Mouse (Mus musculus): ENCODE measurements around the gene Itgae. TPM values are rescaled to one million over a fixed set of nuclear protein-coding genes. Genes with fewer than 3 reads are reported as not detected.
A peak's percentile ranks its signal among the peaks of the same experiment; 100 is the strongest.

Itgae gene
- polyA plus RNA-seq, 1 experiment, result 24.6 TPM

- WGBS, result 72% methylated on average over 6 of the region's 6 CpGs
- peaks cover 17% of the 10 kb centered on the region for H3K4me1 ChIP-seq (replicated peaks; ENCODE audit: control insufficient read depth, insufficient read depth, low read length)
- H3K27me3 ChIP-seq (ENCODE audit: control insufficient read depth, insufficient read depth, low read length), result no peaks in the 10 kb centered on the region
- TF ChIP-seq POLR2A (IDR thresholded peaks at IDR 0.05; ENCODE audit: control insufficient read depth, extremely low read depth, insufficient read depth, low read length, poor library complexity), result no peak
- TF ChIP-seq CTCF (IDR thresholded peaks at IDR 0.05; ENCODE audit: borderline replicate concordance, control insufficient read depth, extremely low read depth, insufficient read depth, low read length, poor library complexity), result no peak
- H3K4me3 ChIP-seq (ENCODE audit: control insufficient read depth, insufficient read depth, low read length), result no peak overlapping the region
- H3K27ac ChIP-seq (ENCODE audit: control insufficient read depth, insufficient read depth, low read length), result no peak overlapping the region
- H3K36me3 ChIP-seq (ENCODE audit: control insufficient read depth, insufficient read depth, low read length), result no peaks in the 10 kb centered on the region
- DNase-seq, result no peak
Measured at GRCm38 (mm10) chr11:73087700-73088480, 2.5 kb upstream of the Itgae start.

- Histone ChIP-seq H3K4me1 (replicated peaks; ENCODE audit: control insufficient read depth, insufficient read depth, low read length) (peaks cover 32% of the 10 kb centered on the region), H3K27me3 (ENCODE audit: control insufficient read depth, insufficient read depth, low read length) (no peaks in the 10 kb centered on the region), H3K36me3 (ENCODE audit: control insufficient read depth, insufficient read depth, low read length) (no peaks in the 10 kb centered on the region), H3K4me3 (ENCODE audit: control insufficient read depth, insufficient read depth, low read length) (peak overlapping the region; percentile 17), H3K27ac (ENCODE audit: control insufficient read depth, insufficient read depth, low read length) (peak overlapping the region; percentile 41; the same call in 1 of the 2 replicates)
- no peak for TF ChIP-seq POLR2A (IDR thresholded peaks at IDR 0.05; ENCODE audit: control insufficient read depth, extremely low read depth, insufficient read depth, low read length, poor library complexity)
- no peak for TF ChIP-seq CTCF (IDR thresholded peaks at IDR 0.05; ENCODE audit: borderline replicate concordance, control insufficient read depth, extremely low read depth, insufficient read depth, low read length, poor library complexity)
- 88% methylated on average over 2 of the region's 2 CpGs for WGBS
- DNase-seq, result no peak
Measured at GRCm38 (mm10) chr11:73090826-73091225, 443 bp downstream of the Itgae start.

DNA sequence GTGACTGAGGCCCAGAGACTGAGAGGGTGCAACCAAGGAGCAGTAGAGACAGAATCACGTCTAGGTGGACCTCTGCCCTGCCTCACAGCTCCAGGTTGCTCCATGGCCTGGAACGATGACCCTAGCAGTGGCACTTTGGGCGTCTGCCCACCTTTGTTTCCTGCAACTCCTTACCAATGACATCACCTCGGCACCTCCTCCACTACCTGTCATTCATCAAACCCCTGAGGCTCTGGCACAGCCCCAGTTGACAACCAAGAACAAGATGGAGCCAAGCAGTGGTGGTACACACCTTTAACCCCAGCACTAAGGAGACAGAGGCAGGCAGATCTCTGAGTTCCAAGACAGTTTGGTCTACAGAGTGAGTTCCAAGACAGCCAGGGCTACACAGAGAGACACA, 1.7 kb downstream of the Itgae start:
- H3K4me1 ChIP-seq (replicated peaks; ENCODE audit: control insufficient read depth, insufficient read depth, low read length), result peaks cover 37% of the 10 kb centered on the region
- no peaks in the 10 kb centered on the region for H3K36me3 ChIP-seq (ENCODE audit: control insufficient read depth, insufficient read depth, low read length)
- 92% methylated on average over 4 of the region's 4 CpGs for whole genome bisulfite sequencing
- DNase-seq, result no peak
- TF ChIP-seq CTCF (IDR thresholded peaks at IDR 0.05; ENCODE audit: borderline replicate concordance, control insufficient read depth, extremely low read depth, insufficient read depth, low read length, poor library complexity) (no peak), POLR2A (IDR thresholded peaks at IDR 0.05; ENCODE audit: control insufficient read depth, extremely low read depth, insufficient read depth, low read length, poor library complexity) (no peak)
- H3K27me3 ChIP-seq (ENCODE audit: control insufficient read depth, insufficient read depth, low read length), result no peaks in the 10 kb centered on the region
- no peak overlapping the region; the same call in 1 of the 2 replicates for H3K27ac ChIP-seq (ENCODE audit: control insufficient read depth, insufficient read depth, low read length)
- H3K4me3 ChIP-seq (ENCODE audit: control insufficient read depth, insufficient read depth, low read length), result no peak overlapping the region

- no peak overlapping the region for H3K4me3 ChIP-seq (ENCODE audit: control insufficient read depth, insufficient read depth, low read length)
- WGBS, result 39% methylated on average over 7 of the region's 7 CpGs
- TF ChIP-seq CTCF (IDR thresholded peaks at IDR 0.05; ENCODE audit: borderline replicate concordance, control insufficient read depth, extremely low read depth, insufficient read depth, low read length, poor library complexity), result no peak
- TF ChIP-seq POLR2A (IDR thresholded peaks at IDR 0.05; ENCODE audit: control insufficient read depth, extremely low read depth, insufficient read depth, low read length, poor library complexity), result no peak
- H3K27ac ChIP-seq (ENCODE audit: control insufficient read depth, insufficient read depth, low read length), result peak overlapping the region; percentile 20; the same call in 1 of the 2 replicates
- H3K36me3 ChIP-seq (ENCODE audit: control insufficient read depth, insufficient read depth, low read length), result no peaks in the 10 kb centered on the region
- DNase-seq, result no peak
- peaks cover 37% of the 10 kb centered on the region for H3K4me1 ChIP-seq (replicated peaks; ENCODE audit: control insufficient read depth, insufficient read depth, low read length)
- no peaks in the 10 kb centered on the region for H3K27me3 ChIP-seq (ENCODE audit: control insufficient read depth, insufficient read depth, low read length)
Measured at GRCm38 (mm10) chr11:73092877-73093276, 2.5 kb downstream of the Itgae start.

DNA sequence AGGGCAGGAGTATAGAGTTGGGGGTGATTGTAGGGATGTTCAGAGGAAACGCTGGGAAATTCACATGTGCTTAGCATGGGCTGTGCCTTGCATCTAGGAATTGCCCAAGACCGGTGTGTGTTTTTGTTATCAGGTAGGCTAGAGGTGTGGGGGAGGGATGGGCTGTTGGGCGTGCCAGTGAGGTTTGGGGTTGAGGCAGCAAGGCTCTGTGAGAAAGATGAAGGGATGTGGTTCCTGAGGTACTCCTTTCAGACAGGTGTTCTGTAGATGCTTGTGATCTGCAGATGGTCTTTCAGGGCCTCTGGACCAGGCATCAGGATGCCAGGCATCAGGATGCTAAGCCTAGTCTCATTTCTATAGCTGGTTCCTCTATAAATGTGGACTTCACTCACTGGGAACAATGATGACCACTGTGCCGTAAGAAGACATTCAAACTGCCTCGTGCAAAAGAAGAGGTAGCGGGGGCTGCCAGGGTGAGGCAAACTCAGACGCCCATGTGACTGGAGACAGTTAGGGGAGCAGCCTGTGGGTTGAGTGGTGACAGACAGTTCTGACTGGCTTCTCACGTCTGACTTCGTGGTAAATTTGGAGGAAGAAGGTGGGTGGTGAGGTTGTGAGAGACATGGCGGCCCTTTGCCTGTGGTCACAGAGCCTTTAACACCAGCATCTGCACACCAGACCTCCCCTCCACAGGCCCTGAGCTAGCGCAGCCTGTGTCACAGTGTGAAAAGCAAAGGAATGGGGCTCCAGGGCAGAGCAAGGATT, 4.0 kb downstream of the Itgae start:
- 13% methylated on average over 11 of the region's 11 CpGs for WGBS
- DNase-seq, result peak; percentile 33
- Histone ChIP-seq H3K4me1 (replicated peaks; ENCODE audit: control insufficient read depth, insufficient read depth, low read length) (peaks cover 37% of the 10 kb centered on the region), H3K36me3 (ENCODE audit: control insufficient read depth, insufficient read depth, low read length) (no peaks in the 10 kb centered on the region), H3K27me3 (ENCODE audit: control insufficient read depth, insufficient read depth, low read length) (no peaks in the 10 kb centered on the region), H3K4me3 (ENCODE audit: control insufficient read depth, insufficient read depth, low read length) (no peak overlapping the region), H3K27ac (ENCODE audit: control insufficient read depth, insufficient read depth, low read length) (peak overlapping the region; percentile 59; the same call in 1 of the 2 replicates)
- TF ChIP-seq CTCF (IDR thresholded peaks at IDR 0.05; ENCODE audit: borderline replicate concordance, control insufficient read depth, extremely low read depth, insufficient read depth, low read length, poor library complexity), result no peak
- TF ChIP-seq POLR2A (IDR thresholded peaks at IDR 0.05; ENCODE audit: control insufficient read depth, extremely low read depth, insufficient read depth, low read length, poor library complexity), result no peak

GRCm38 (mm10) chr11:73098860-73099259, 8.5 kb downstream of the Itgae start:
- no peak for TF ChIP-seq CTCF (IDR thresholded peaks at IDR 0.05; ENCODE audit: borderline replicate concordance, control insufficient read depth, extremely low read depth, insufficient read depth, low read length, poor library complexity)
- no peak for TF ChIP-seq POLR2A (IDR thresholded peaks at IDR 0.05; ENCODE audit: control insufficient read depth, extremely low read depth, insufficient read depth, low read length, poor library complexity)

More at GRCm38 (mm10) chr11:73098860-73099259, 8.5 kb downstream of the Itgae start:
- H3K4me3 ChIP-seq (ENCODE audit: control insufficient read depth, insufficient read depth, low read length), result no peak overlapping the region
- H3K27me3 ChIP-seq (ENCODE audit: control insufficient read depth, insufficient read depth, low read length), result no peaks in the 10 kb centered on the region
- no peaks in the 10 kb centered on the region for H3K36me3 ChIP-seq (ENCODE audit: control insufficient read depth, insufficient read depth, low read length)
- H3K4me1 ChIP-seq (replicated peaks; ENCODE audit: control insufficient read depth, insufficient read depth, low read length), result peaks cover 24% of the 10 kb centered on the region
- WGBS, result 80% methylated on average over 5 of the region's 5 CpGs
- H3K27ac ChIP-seq (ENCODE audit: control insufficient read depth, insufficient read depth, low read length), result no peak overlapping the region
- no peak for DNase-seq
